Mouse (Mus musculus) hindbrain, postnatal 0 days (tissue): ENCODE data around the gene Gpa33. TPM values are rescaled to one million over a fixed set of nuclear protein-coding genes. Genes with fewer than 3 reads are reported as not detected.
A peak's percentile ranks its signal among the peaks of the same experiment; 100 is the strongest.

ENCODE experiments used
- ATAC-seq: fragments of 200-750 bp; cut with Nextera tagmentation; 2 replicates; pipeline ENCODE4 v1.8.0; 2017; ENCODE audit warnings: mild to moderate bottlenecking, moderate TSS enrichment, moderate library complexity
- DNase-seq: peaks from one replicate; pipeline ENCODE4 v3.0.0-alpha.2; 2015; ENCODE audit warnings: low spot score
- H3K27ac ChIP-seq: fragments of 300-500 bp; sonication (generic); 2 replicates; pipeline ENCODE4 v1.5.1; 2014; ENCODE audit warnings: mild to moderate bottlenecking
- H3K27me3 ChIP-seq: fragments of 300-500 bp; sonication (generic); 2 replicates; pipeline ENCODE4 v1.6.1; 2014; ENCODE audit warnings: low read length, mixed read lengths; ENCODE audit not compliant: insufficient read depth
- H3K36me3 ChIP-seq: fragments of 300-500 bp; sonication (generic); 2 replicates; pipeline ENCODE4 v1.6.1; 2014; ENCODE audit warnings: low read length, mixed read lengths; ENCODE audit not compliant: insufficient read depth
- H3K4me1 ChIP-seq: fragments of 300-500 bp; sonication (generic); 2 replicates; pipeline ENCODE4 v1.6.1; 2014; ENCODE audit warnings: antibody characterized with exemption, low read length, mixed read lengths; ENCODE audit not compliant: insufficient read depth
- H3K4me2 ChIP-seq: fragments of 300-500 bp; sonication (generic); 2 replicates; pipeline ENCODE4 v1.6.1; 2014; ENCODE audit warnings: low read depth, mild to moderate bottlenecking, low read length, moderate library complexity, mixed read lengths
- H3K4me3 ChIP-seq: fragments of 300-500 bp; sonication (generic); 2 replicates; pipeline ENCODE4 v1.5.1; 2014; ENCODE audit warnings: low read length
- H3K9ac ChIP-seq: fragments of 300-500 bp; sonication (generic); replicated peaks from 2 replicates; pipeline ENCODE4 v1.6.1; 2014; ENCODE audit warnings: mild to moderate bottlenecking, low read length, moderate library complexity, mixed read lengths
- H3K9me3 ChIP-seq: fragments of 300-500 bp; sonication (generic); 2 replicates; pipeline ENCODE4 v1.6.1; 2016; ENCODE audit warnings: low read length, mixed read lengths
- CTCF ChIP-seq: IDR thresholded peaks from 2 replicates; pipeline ENCODE4 v1.5.1; 2016; ENCODE audit warnings: antibody characterized with exemption, control low read depth, low read depth
- WGBS: fragments of 180-500 bp; shearing (Covaris S2); extraction: QIAGEN DNeasy Blood & Tissue Kit; methylation state at CpG from one replicate; pipeline ENCODE4 v1.1.7; 2014; 5-methylcytosine and 5-hydroxymethylcytosine counted together
- polyA plus RNA-seq: library from polyadenylated mRNA; unstranded; fragments of >200 nt; fragmentation: Nextera tagmentation; extraction: Ambion mirVana; gene quantifications from 2 replicates; pipeline ENCODE4 v1.2.1, GENCODE M21; 2015
- total RNA-seq: library from RNA; depleted of rRNA; stranded (reverse); fragments of >200 nt; gene quantifications from 2 replicates; pipeline ENCODE4 v1.2.3, GENCODE M21; 2014

Gene Gpa33
- total and polyA plus RNA-seq, 2 experiments from 2014 or later, result 0.09 TPM; not detected in 1

DNA sequence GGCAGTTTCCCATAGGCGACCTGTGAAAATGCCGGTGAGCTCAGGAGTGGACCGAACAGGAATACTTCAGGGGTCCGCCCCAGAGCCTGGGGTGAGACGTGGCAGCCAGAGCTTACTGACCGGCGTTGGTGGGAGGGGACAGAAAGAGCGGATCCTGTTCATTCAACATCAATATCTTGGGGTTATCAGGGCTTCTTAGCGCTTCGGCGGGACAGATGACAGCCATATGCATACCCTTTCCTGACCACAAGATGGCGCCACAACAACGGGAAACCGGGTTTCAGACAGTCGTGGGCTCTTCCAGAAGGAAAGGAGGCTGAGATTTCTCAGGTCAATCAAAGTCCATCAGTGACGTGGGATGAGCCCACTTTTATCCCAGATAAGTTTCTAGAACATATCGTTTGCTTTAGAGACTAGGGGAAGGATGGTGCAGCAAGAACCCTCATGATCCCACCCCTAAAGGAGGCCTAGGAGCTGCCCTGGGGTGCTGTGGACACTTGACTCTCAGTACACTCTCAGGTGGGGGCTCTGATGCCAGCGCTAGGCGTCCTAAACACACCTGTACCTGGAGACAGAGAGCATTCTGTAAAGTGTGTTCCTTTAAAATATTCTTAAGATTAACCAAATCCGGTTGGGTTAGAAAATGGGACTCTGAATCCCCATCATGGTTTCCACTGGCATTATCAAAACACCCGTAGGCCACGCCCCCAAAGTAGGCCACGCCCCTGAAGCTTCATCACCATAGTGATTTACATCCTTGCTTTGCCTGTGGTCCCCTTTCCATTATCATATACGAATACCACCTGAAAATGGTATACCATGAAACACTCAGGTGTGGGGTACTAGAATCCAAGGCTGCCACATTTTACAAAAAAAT is 30.8 kb downstream of the Gpa33 start:
- TF ChIP-seq CTCF, result peak; percentile 96
- Histone ChIP-seq H3K4me2 (peak overlapping the region; percentile 51), H3K4me1 (no peaks in the 10 kb centered on the region), H3K4me3 (no peak overlapping the region), H3K9me3 (no peaks in the 10 kb centered on the region), H3K36me3 (no peaks in the 10 kb centered on the region), H3K27me3 (no peaks in the 10 kb centered on the region), H3K27ac (no peak overlapping the region), H3K9ac (no peak overlapping the region)
- 17% methylated on average over 24 of the region's 24 CpGs for WGBS
- DNase-seq, result peak; percentile 90
- ATAC-seq, result peak; percentile 71

GRCm38 (mm10) chr1:166164580-166164979 is 34.5 kb downstream of the Gpa33 start:
- Histone ChIP-seq H3K27me3 (no peaks in the 10 kb centered on the region), H3K4me1 (no peaks in the 10 kb centered on the region), H3K9ac (no peak overlapping the region), H3K4me3 (no peak overlapping the region), H3K9me3 (no peaks in the 10 kb centered on the region), H3K36me3 (no peaks in the 10 kb centered on the region), H3K4me2 (no peak overlapping the region), H3K27ac (no peak overlapping the region)
- 92% methylated on average over 14 of the region's 14 CpGs for WGBS
- DNase-seq (no peak), ATAC-seq (no peak)
- TF ChIP-seq CTCF, result no peak

GRCm38 (mm10) chr1:166165159-166165558 is 35.1 kb downstream of the Gpa33 start:
- Histone ChIP-seq H3K4me2 (no peak overlapping the region), H3K27me3 (no peaks in the 10 kb centered on the region), H3K9ac (no peak overlapping the region), H3K36me3 (no peaks in the 10 kb centered on the region), H3K9me3 (no peaks in the 10 kb centered on the region), H3K4me1 (no peaks in the 10 kb centered on the region), H3K27ac (no peak overlapping the region), H3K4me3 (no peak overlapping the region)
- no peak for TF ChIP-seq CTCF
- 95% methylated on average over 9 of the region's 9 CpGs for WGBS
- ATAC-seq, result no peak
- DNase-seq, result no peak

DNA sequence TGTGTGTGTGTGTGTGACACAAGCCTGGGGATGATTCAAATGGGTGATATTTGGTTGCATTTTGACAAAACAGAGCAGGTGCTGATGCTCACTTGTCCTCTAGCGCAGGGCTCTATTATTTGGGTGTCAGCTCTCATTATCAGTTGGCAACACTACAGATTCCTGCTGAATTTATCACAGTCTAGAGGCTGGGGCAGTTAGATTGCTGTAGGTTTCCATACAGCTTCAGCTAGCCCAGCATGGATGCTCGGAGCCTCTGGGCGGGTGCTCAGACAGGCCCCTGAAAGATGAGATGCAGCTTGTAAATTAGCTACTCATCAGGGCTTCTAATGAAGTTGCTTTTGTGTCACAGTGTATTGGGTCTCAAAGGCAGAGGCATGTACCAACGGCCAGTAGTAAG is 37.4 kb downstream of the Gpa33 start:
- no peak overlapping the region for H3K4me3 ChIP-seq
- no peak overlapping the region for H3K27ac ChIP-seq
- WGBS, result 64% methylated on average over 4 of the region's 4 CpGs
- no peak overlapping the region for H3K4me2 ChIP-seq
- no peak for ATAC-seq
- no peak for TF ChIP-seq CTCF
- H3K27me3 ChIP-seq, result no peaks in the 10 kb centered on the region
- H3K9me3 ChIP-seq, result no peaks in the 10 kb centered on the region
- H3K9ac ChIP-seq, result no peak overlapping the region
- H3K4me1 ChIP-seq, result no peaks in the 10 kb centered on the region
- no peak for DNase-seq
- no peaks in the 10 kb centered on the region for H3K36me3 ChIP-seq

DNA sequence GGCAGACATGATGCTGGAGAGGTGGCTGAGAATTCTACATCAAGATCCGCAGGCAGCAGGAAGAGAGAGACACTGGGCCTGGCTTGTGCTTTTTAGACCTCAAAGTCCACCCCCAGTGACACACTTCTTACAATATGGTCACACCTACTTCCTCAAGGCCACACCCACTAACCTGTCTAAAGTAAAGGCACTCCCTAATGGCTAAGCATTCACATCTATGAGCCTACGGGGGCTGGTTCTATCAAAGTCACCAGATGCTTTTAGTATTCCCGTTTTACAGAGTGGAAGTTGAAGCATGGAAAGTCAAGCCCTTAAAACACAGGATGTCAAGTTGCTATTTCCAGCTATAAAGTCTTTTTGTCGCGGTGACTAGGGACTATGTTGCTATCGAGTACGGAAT is 38.0 kb downstream of the Gpa33 start:
- no peak overlapping the region for H3K27ac ChIP-seq
- no peaks in the 10 kb centered on the region for H3K4me1 ChIP-seq
- no peak for ATAC-seq
- no peak overlapping the region for H3K4me2 ChIP-seq
- DNase-seq, result no peak
- H3K4me3 ChIP-seq, result no peak overlapping the region
- TF ChIP-seq CTCF, result no peak
- H3K9me3 ChIP-seq, result no peaks in the 10 kb centered on the region
- no peaks in the 10 kb centered on the region for H3K36me3 ChIP-seq
- H3K27me3 ChIP-seq, result no peaks in the 10 kb centered on the region
- no peak overlapping the region for H3K9ac ChIP-seq
- 97% methylated on average over 7 of the region's 7 CpGs for WGBS

GRCm38 (mm10) chr1:166169713-166170112 is 39.7 kb downstream of the Gpa33 start:
- H3K27ac ChIP-seq, result no peak overlapping the region
- H3K9me3 ChIP-seq, result no peaks in the 10 kb centered on the region
- no peaks in the 10 kb centered on the region for H3K27me3 ChIP-seq
- H3K9ac ChIP-seq, result no peak overlapping the region
- H3K4me1 ChIP-seq, result no peaks in the 10 kb centered on the region
- no peak overlapping the region for H3K4me2 ChIP-seq
- DNase-seq (no peak), ATAC-seq (no peak)
- TF ChIP-seq CTCF, result no peak
- H3K4me3 ChIP-seq, result no peak overlapping the region
- 89% methylated on average over 7 of the region's 7 CpGs for WGBS
- no peaks in the 10 kb centered on the region for H3K36me3 ChIP-seq

- DNase-seq (no peak), ATAC-seq (no peak)
- Histone ChIP-seq H3K36me3 (no peaks in the 10 kb centered on the region), H3K4me1 (no peaks in the 10 kb centered on the region), H3K9ac (no peak overlapping the region), H3K27ac (no peak overlapping the region), H3K27me3 (no peaks in the 10 kb centered on the region), H3K9me3 (no peaks in the 10 kb centered on the region), H3K4me2 (no peak overlapping the region), H3K4me3 (no peak overlapping the region)
- no peak for TF ChIP-seq CTCF
- 95% methylated on average over 12 of the region's 12 CpGs for WGBS
These were observed 40.8 kb downstream of the Gpa33 start for GRCm38 (mm10) chr1:166170852-166171251.
